ENCODE assay signal across 14 mouse cellular contexts in the genomic region with DNA sequence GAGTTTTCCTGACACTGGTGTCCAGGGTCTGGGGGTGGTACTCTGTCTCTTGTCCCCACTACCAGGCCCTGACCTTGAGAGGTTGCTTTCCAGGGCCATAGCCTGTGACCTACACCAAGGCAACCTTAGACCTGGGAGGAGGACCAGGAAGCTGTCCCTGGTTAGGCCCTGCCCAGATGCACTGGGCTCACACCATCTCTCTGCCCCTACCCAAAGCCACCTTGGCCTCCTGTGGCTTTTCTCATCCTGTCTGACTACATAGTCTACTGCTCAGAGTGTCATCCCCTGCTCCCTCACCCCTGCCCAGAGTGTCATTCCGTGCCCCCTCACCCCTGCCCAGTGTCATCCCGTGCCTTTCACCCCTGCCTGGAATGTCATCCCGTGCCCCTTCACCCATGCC. TPM values are rescaled to one million over a fixed set of nuclear protein-coding genes. Genes with fewer than 3 reads are reported as not detected.
DNase-seq lines count a peak whose midpoint lies in the region; ATAC-seq and TF ChIP-seq lines count a peak whose summit lies in the region.
"Had no signal": no experiment of that assay in that cellular context is flagged by ENCODE, and none has a peak within 500 bp of the region (broad histone marks: within the 10 kb centered on the region; RNA-seq: fewer than 3 reads in every experiment).

No protein-coding gene starts in this region.

- no peak for DNase-seq in heart, embryonic 10.5 days (ENCODE audit: low spot score)
- DNase-seq in heart, postnatal 14 days = no peak
- DNase-seq in liver, embryonic 14.5 days (ENCODE audit: low read depth in 3 of 3, low spot score in 3 of 3) = no peak
- DNase-seq in midbrain, postnatal 0 days (ENCODE audit: low spot score) = no peak
- no peak for DNase-seq in adrenal gland, adult 18-20 months (ENCODE audit: low spot score in 2 of 2)
- DNase-seq: adrenal gland, postnatal 10 days; cerebellum, adult 11 months; heart, adult 2 months; lung, postnatal 14 days; right cerebral cortex, postnatal 25 days had no signal

- peaks cover 42% of the 10 kb centered on the region for H3K36me3 ChIP-seq in heart, embryonic 10.5 days
- H3K36me3 ChIP-seq in neural tube, embryonic 12.5 days = peaks cover 27% of the 10 kb centered on the region
- peaks cover 10% of the 10 kb centered on the region; the same call in 1 of the 2 replicates for H3K36me3 ChIP-seq in neural tube, embryonic 15.5 days
- peaks cover 1% of the 10 kb centered on the region for H3K36me3 ChIP-seq in liver, embryonic 14.5 days (replicated peaks; ENCODE audit: control insufficient read depth, insufficient read depth, low read depth)
- H3K36me3 ChIP-seq in midbrain, postnatal 0 days (ENCODE audit: insufficient read depth, low read length) = peaks cover 26% of the 10 kb centered on the region
- peaks cover 20% of the 10 kb centered on the region for H3K36me3 ChIP-seq in kidney, embryonic 14.5 days (ENCODE audit: control insufficient read depth, insufficient read depth, low read length)

- peak overlapping the region; percentile 75 for H3K27ac ChIP-seq in heart, embryonic 10.5 days
- H3K27ac ChIP-seq in neural tube, embryonic 12.5 days = no peak overlapping the region
- H3K27ac ChIP-seq in neural tube, embryonic 15.5 days (replicated peaks) = no peak overlapping the region
- H3K27ac ChIP-seq in liver, embryonic 14.5 days = peak overlapping the region; percentile 87
- H3K27ac ChIP-seq in midbrain, postnatal 0 days (ENCODE audit: low read depth, low read length) = no peak overlapping the region
- H3K27ac ChIP-seq in kidney, embryonic 14.5 days (ENCODE audit: low read depth, low read length) = no peak overlapping the region
- H3K27ac ChIP-seq: heart, adult 2 months; intestine, embryonic 15.5 days had no signal

- peaks cover 59% of the 10 kb centered on the region for H3K4me1 ChIP-seq in heart, embryonic 10.5 days
- peaks cover 9% of the 10 kb centered on the region for H3K4me1 ChIP-seq in neural tube, embryonic 12.5 days
- H3K4me1 ChIP-seq in neural tube, embryonic 15.5 days = peaks cover 7% of the 10 kb centered on the region
- peaks cover 52 to 55% of the 10 kb centered on the region in 2 experiments for H3K4me1 ChIP-seq in liver, embryonic 14.5 days (replicated peaks; ENCODE audit: control insufficient read depth in 2 of 2, insufficient read depth in 2 of 2, low read length in 1 of 2)
- no peaks in the 10 kb centered on the region for H3K4me1 ChIP-seq in midbrain, postnatal 0 days (ENCODE audit: insufficient read depth, low read length)
- no peaks in the 10 kb centered on the region for H3K4me1 ChIP-seq in kidney, embryonic 14.5 days (ENCODE audit: control insufficient read depth, insufficient read depth, low read length)
- H3K4me1 ChIP-seq: intestine, embryonic 15.5 days had no signal

- H3K27me3 ChIP-seq in heart, embryonic 10.5 days (ENCODE audit: insufficient read depth, poor library complexity, severe bottlenecking) = no peaks in the 10 kb centered on the region
- no peaks in the 10 kb centered on the region for H3K27me3 ChIP-seq in neural tube, embryonic 12.5 days (replicated peaks)
- H3K27me3 ChIP-seq in neural tube, embryonic 15.5 days (replicated peaks) = no peaks in the 10 kb centered on the region
- H3K27me3 ChIP-seq in liver, embryonic 14.5 days (ENCODE audit: control insufficient read depth, insufficient read depth, low read length) = no peaks in the 10 kb centered on the region
- H3K27me3 ChIP-seq in midbrain, postnatal 0 days (ENCODE audit: insufficient read depth, low read length) = no peaks in the 10 kb centered on the region
- no peaks in the 10 kb centered on the region for H3K27me3 ChIP-seq in kidney, embryonic 14.5 days (ENCODE audit: control insufficient read depth, insufficient read depth, low read length)
- H3K27me3 ChIP-seq: intestine, embryonic 15.5 days had no signal

- ATAC-seq in neural tube, embryonic 12.5 days (ENCODE audit: low FRiP score, low read depth) = no peak
- no peak for ATAC-seq in neural tube, embryonic 15.5 days (ENCODE audit: low FRiP score)
- peak; percentile 65 for ATAC-seq in liver, embryonic 14.5 days (ENCODE audit: insufficient read depth)
- peak; percentile 15; the same call in 1 of the 2 replicates for ATAC-seq in midbrain, postnatal 0 days (ENCODE audit: low FRiP score)
- no peak for ATAC-seq in kidney, embryonic 14.5 days (ENCODE audit: low FRiP score, low TSS enrichment)

- H3K9me3 ChIP-seq in heart, embryonic 10.5 days = no peaks in the 10 kb centered on the region
- no peaks in the 10 kb centered on the region for H3K9me3 ChIP-seq in neural tube, embryonic 12.5 days
- H3K9me3 ChIP-seq in neural tube, embryonic 15.5 days (replicated peaks) = no peaks in the 10 kb centered on the region
- H3K9me3 ChIP-seq in liver, embryonic 14.5 days (ENCODE audit: control insufficient read depth, low read length) = no peaks in the 10 kb centered on the region
- H3K9me3 ChIP-seq in midbrain, postnatal 0 days (ENCODE audit: low read length) = no peaks in the 10 kb centered on the region
- no peaks in the 10 kb centered on the region for H3K9me3 ChIP-seq in kidney, embryonic 14.5 days (ENCODE audit: control insufficient read depth, low read length)
- H3K9me3 ChIP-seq: intestine, embryonic 15.5 days had no signal

- intact Hi-C loops in heart, postnatal 14 days (cut with DNase I) = no loop called here

- no peak for TF ChIP-seq EP300 in liver, embryonic 14.5 days (IDR thresholded peaks at IDR 0.05; ENCODE audit: low read depth)

- no peak for TF ChIP-seq CTCF in liver, embryonic 14.5 days (IDR thresholded peaks at IDR 0.05; ENCODE audit: low read depth)
- no peak for TF ChIP-seq CTCF in midbrain, postnatal 0 days (IDR thresholded peaks at IDR 0.05)

- peak overlapping the region; percentile 3; the same call in 1 of the 2 replicates for H3K4me3 ChIP-seq in heart, embryonic 10.5 days
- H3K4me3 ChIP-seq in neural tube, embryonic 12.5 days = no peak overlapping the region
- no peak overlapping the region for H3K4me3 ChIP-seq in neural tube, embryonic 15.5 days (replicated peaks)
- peak overlapping the region; percentile 29 to 38 for H3K4me3 ChIP-seq in liver, embryonic 14.5 days (ENCODE audit: insufficient read depth in 1 of 2, low read depth in 2 of 2, low read length in 2 of 2)
- no peak overlapping the region for H3K4me3 ChIP-seq in midbrain, postnatal 0 days (ENCODE audit: low read depth, low read length)
- H3K4me3 ChIP-seq in kidney, embryonic 14.5 days (ENCODE audit: low read length) = no peak overlapping the region
- H3K4me3 ChIP-seq: heart, adult 2 months; intestine, embryonic 15.5 days had no signal

- H3K9ac ChIP-seq in neural tube, embryonic 12.5 days = peak overlapping the region; percentile 35; the same call in 1 of the 2 replicates
- no peak overlapping the region for H3K9ac ChIP-seq in neural tube, embryonic 15.5 days (replicated peaks)
- H3K9ac ChIP-seq in liver, embryonic 14.5 days (replicated peaks) = peak overlapping the region; percentile 63
- no peak overlapping the region; the same call in 1 of the 2 replicates for H3K9ac ChIP-seq in midbrain, postnatal 0 days (replicated peaks; ENCODE audit: low read length, poor library complexity, severe bottlenecking)
- H3K9ac ChIP-seq in kidney, embryonic 14.5 days (ENCODE audit: low read depth, low read length) = no peak overlapping the region
- H3K9ac ChIP-seq: intestine, embryonic 15.5 days had no signal

- 25% methylated on average over 3 of the region's 3 CpGs for WGBS in heart, embryonic 10.5 days
- WGBS in neural tube, embryonic 12.5 days = 56% methylated on average over 3 of the region's 3 CpGs
- 47% methylated on average over 3 of the region's 3 CpGs for WGBS in neural tube, embryonic 15.5 days
- WGBS in liver, embryonic 14.5 days (ENCODE audit: insufficient replicate concordance) = 13% methylated on average over 3 of the region's 3 CpGs
- 45% methylated on average over 3 of the region's 3 CpGs for WGBS in midbrain, postnatal 0 days
- 66% methylated on average over 3 of the region's 3 CpGs for WGBS in kidney, embryonic 14.5 days

- no peak overlapping the region for H3K4me2 ChIP-seq in neural tube, embryonic 12.5 days (replicated peaks)
- H3K4me2 ChIP-seq in neural tube, embryonic 15.5 days = no peak overlapping the region
- peak overlapping the region; percentile 90 for H3K4me2 ChIP-seq in liver, embryonic 14.5 days (ENCODE audit: low read depth)
- no peak overlapping the region for H3K4me2 ChIP-seq in midbrain, postnatal 0 days (ENCODE audit: low read depth, low read length, poor library complexity, severe bottlenecking)
- no peak overlapping the region for H3K4me2 ChIP-seq in kidney, embryonic 14.5 days (replicated peaks; ENCODE audit: low read depth, low read length)
- H3K4me2 ChIP-seq: intestine, embryonic 15.5 days had no signal

RNA-seq across cellular contexts. Expression of a gene that starts 19.6 kb away (rescaled TPM):
- polyA plus RNA-seq in heart, embryonic 10.5 days (2016; fragmentation: Nextera tagmentation; extraction: Ambion mirVana) = 27.8 and 31.4 TPM in 2 replicates
- total RNA-seq in heart, postnatal 14 days (2021) = 10 to 100 TPM; 17.0 to 18.3 TPM
- 21.9 and 27.4 TPM in 2 replicates for polyA plus RNA-seq in neural tube, embryonic 12.5 days (2016; fragmentation: Nextera tagmentation; extraction: Ambion mirVana)
- 18.7 and 20.2 TPM in 2 replicates for polyA plus RNA-seq in neural tube, embryonic 15.5 days (2015; fragmentation: Nextera tagmentation; extraction: Ambion mirVana)
- 6.7 and 6.8 TPM in 2 replicates for polyA plus RNA-seq in liver, embryonic 14.5 days (2012; rRNA removed)
- 10.9 and 11.1 TPM in 2 replicates for polyA plus RNA-seq in liver, embryonic 14.5 days (2014; fragmentation: Nextera tagmentation; extraction: Ambion mirVana)
- total RNA-seq in midbrain, postnatal 0 days (2014; rRNA removed) = 34.5 and 34.7 TPM in 2 replicates
- polyA plus RNA-seq in midbrain, postnatal 0 days (2015; fragmentation: Nextera tagmentation; extraction: Ambion mirVana) = 17.5 and 17.9 TPM in 2 replicates
- 17.9 and 20.9 TPM in 2 replicates for polyA plus RNA-seq in kidney, embryonic 14.5 days (2014; fragmentation: Nextera tagmentation; extraction: Ambion mirVana)
- total RNA-seq in adrenal gland, adult 18-20 months (2021) = 10 to 100 TPM; 25.7 to 26.1 TPM

Comparison
In these comparisons a context has a peak if more than half of its experiments do, and no peak if none do; other contexts are left out.
1. H3K9ac ChIP-seq: peak in neural tube, embryonic 12.5 days (single experiment) and liver, embryonic 14.5 days (single experiment); none in neural tube, embryonic 15.5 days (single experiment), midbrain, postnatal 0 days (single experiment) and kidney, embryonic 14.5 days (single experiment).
2. H3K27ac ChIP-seq: peak in heart, embryonic 10.5 days (single experiment) and liver, embryonic 14.5 days (single experiment); none in neural tube, embryonic 12.5 days (single experiment), neural tube, embryonic 15.5 days (single experiment), midbrain, postnatal 0 days (single experiment) and kidney, embryonic 14.5 days (single experiment).
3. H3K4me3 ChIP-seq: peak in heart, embryonic 10.5 days (single experiment) and liver, embryonic 14.5 days (2 of 2); none in neural tube, embryonic 12.5 days (single experiment), neural tube, embryonic 15.5 days (single experiment), midbrain, postnatal 0 days (single experiment) and kidney, embryonic 14.5 days (single experiment).
4. ATAC-seq: peak in liver, embryonic 14.5 days (single experiment) and midbrain, postnatal 0 days (single experiment); none in neural tube, embryonic 12.5 days (single experiment), neural tube, embryonic 15.5 days (single experiment) and kidney, embryonic 14.5 days (single experiment).